Mouse (Mus musculus) adrenal gland, postnatal 0 days (tissue): ENCODE measurements around the gene Nfkb2. TPM values are rescaled to one million over a fixed set of nuclear protein-coding genes. Genes with fewer than 3 reads are reported as not detected.

Experiments used
- microRNA-seq: library from miRNA; unstranded; fragments of <30 nt; microRNA quantifications from one replicate; pipeline ENCODE4, GENCODE M21; 2016; ENCODE audit warnings: borderline replicate concordance; ENCODE audit not compliant: insufficient number of aligned reads
- polyA plus RNA-seq: library from polyadenylated mRNA; unstranded; fragments of >200 nt; fragmentation: Nextera tagmentation; extraction: Ambion mirVana; gene quantifications from 2 replicates; pipeline ENCODE4 v1.2.1, GENCODE M21; 2015

Nfkb2 gene
- polyA plus RNA-seq: 7.4 and 10.3 TPM in 2 replicates

GRCm38 (mm10) chr19:46304216-46304841 lies at the start of gene Nfkb2:
TSS of gene Nfkb2 (plus strand) at chr19:46304320.

GRCm38 (mm10) chr19:46326756-46327305 lies 22.7 kb downstream of the Nfkb2 start, which contains the start of gene Psd:
TSS of gene Psd (minus strand) at chr19:46327156.

GRCm38 (mm10) chr19:46328081-46329030 lies 24.2 kb downstream of the Nfkb2 start, which contains the start of gene Fbxl15:
TSS of gene Fbxl15 (plus strand) at chr19:46328184.

GRCm38 (mm10) chr19:46338331-46338936 lies 34.3 kb downstream of the Nfkb2 start, which contains the start of gene Cuedc2:
TSS of gene Cuedc2 (minus strand) at chr19:46338702.

GRCm38 (mm10) chr19:46350168-46350932 lies 46.2 kb downstream of the Nfkb2 start, which contains the start of gene 2310034G01Rik:
TSS of gene 2310034G01Rik (minus strand) at chr19:46350302.

Small RNA genes within 50 kb of the gene (microRNA-seq; reads per million reads assigned to microRNA genes)
- not detected for gene Mir146b

Other genes with a start within 250 kb of the Nfkb2 start
- gene Nolc1, start 228.5 kb upstream of the Nfkb2 start, polyA plus RNA-seq: 25.9 and 35.4 TPM in 2 replicates
- gene Elovl3, start 172.4 kb upstream of the Nfkb2 start, polyA plus RNA-seq: not detected in 2 replicates
- gene Pitx3, start 156.0 kb upstream of the Nfkb2 start, polyA plus RNA-seq: 0.11 TPM in 1 of 2 replicates, not detected in the other
- gene Gbf1, start 151.8 kb upstream of the Nfkb2 start, polyA plus RNA-seq: 19.8 and 31.0 TPM in 2 replicates
- 6.5 and 11.7 TPM in 2 replicates for gene Psd, start 22.8 kb downstream of the Nfkb2 start, polyA plus RNA-seq
- 22.1 and 22.2 TPM in 2 replicates for gene Fbxl15, start 23.9 kb downstream of the Nfkb2 start, polyA plus RNA-seq
- 138 and 176 TPM in 2 replicates for gene Cuedc2, start 34.4 kb downstream of the Nfkb2 start, polyA plus RNA-seq
- 3.7 and 5.1 TPM in 2 replicates for gene Mfsd13a, start 36.8 kb downstream of the Nfkb2 start, polyA plus RNA-seq
- gene 2310034G01Rik, start 46.0 kb downstream of the Nfkb2 start, polyA plus RNA-seq: 1.7 and 2.6 TPM in 2 replicates
- 79.3 and 83.6 TPM in 2 replicates for gene Actr1a, start 91.4 kb downstream of the Nfkb2 start, polyA plus RNA-seq
- gene Sufu, start 92.6 kb downstream of the Nfkb2 start, polyA plus RNA-seq: 11.3 and 13.9 TPM in 2 replicates
- gene Trim8, start 197.4 kb downstream of the Nfkb2 start, polyA plus RNA-seq: 20.1 and 23.5 TPM in 2 replicates